Mouse (Mus musculus) CH12.LX (cell line): ENCODE results near the gene Moap1. TPM values are rescaled to one million over a fixed set of nuclear protein-coding genes. Genes with fewer than 3 reads are reported as not detected.

Source experiments
- DNase-seq: peaks from one replicate; pipeline ENCODE4 v3.0.0-alpha.2; 2013; ENCODE audit errors: extremely low read depth
- H3K27ac ChIP-seq: 2 replicates; pipeline ENCODE4 v1.5.1; 2012; ENCODE audit warnings: low read depth, mild to moderate bottlenecking, control low read depth, moderate library complexity; ENCODE audit not compliant: insufficient read depth
- H3K27me3 ChIP-seq: replicated peaks from 2 replicates; pipeline ENCODE3; 2012; ENCODE audit warnings: inconsistent platforms
- H3K36me3 ChIP-seq, 2 experiments: replicated peaks in 1 of 2; 2 replicates each; pipeline versions ENCODE3 to v1.6.1; 2012; ENCODE audit warnings: inconsistent platforms in 1 of 2, low read length in 1 of 2, mild to moderate bottlenecking in 1 of 2, mixed read lengths in 1 of 2, moderate library complexity in 1 of 2; ENCODE audit not compliant: control insufficient read depth in 1 of 2, insufficient read depth in 1 of 2
- H3K4me1 ChIP-seq, 2 experiments: 2 replicates each; pipeline ENCODE4 v1.6.1; 2012; ENCODE audit warnings: inconsistent platforms in 1 of 2, moderate library complexity in 1 of 2; ENCODE audit not compliant: insufficient read depth in 2 of 2, control insufficient read depth in 1 of 2
- H3K4me2 ChIP-seq: 2 replicates; pipeline ENCODE4 v1.6.1; 2012; ENCODE audit warnings: low read depth, mild to moderate bottlenecking, control low read depth; ENCODE audit not compliant: poor library complexity, insufficient read depth, severe bottlenecking
- H3K4me3 ChIP-seq, 3 experiments: fragments of 150-350 bp in 1 of 3; sonication (generic) in 1 of 3; replicated peaks in 1 of 3; 2 replicates each; pipeline versions ENCODE3 to v1.5.1; 2011 to 2012; ENCODE audit warnings: low read depth in 2 of 3, low read length in 2 of 3, mild to moderate bottlenecking in 2 of 3, moderate library complexity in 2 of 3, control low read depth in 1 of 3, improper control_type of control experiment in 1 of 3, inconsistent platforms in 1 of 3, mixed read lengths in 1 of 3; ENCODE audit not compliant: poor library complexity in 1 of 3
- H3K79me2 ChIP-seq: replicated peaks from 2 replicates; pipeline ENCODE4 v1.6.1; 2012; ENCODE audit warnings: mild to moderate bottlenecking, moderate library complexity; ENCODE audit not compliant: control insufficient read depth, poor library complexity, insufficient read depth, severe bottlenecking; ENCODE audit errors: extremely low read depth
- H3K9ac ChIP-seq: 2 replicates; pipeline ENCODE4 v1.6.1; 2012; ENCODE audit warnings: low read depth, mild to moderate bottlenecking, control low read depth, moderate library complexity; ENCODE audit not compliant: insufficient read depth
- H3K9me3 ChIP-seq: replicated peaks from 2 replicates; pipeline ENCODE3; 2012; ENCODE audit warnings: low read length, inconsistent platforms, mixed read lengths
- BHLHE40 ChIP-seq: IDR thresholded peaks from 2 replicates; pipeline ENCODE4 v1.6.1; 2011; ENCODE audit warnings: mild to moderate bottlenecking, low read depth, low read length, improper control_type of control experiment
- CHD1 ChIP-seq: IDR thresholded peaks from 2 replicates; pipeline ENCODE4 v1.6.1; 2012; ENCODE audit warnings: low read depth, low read length, improper control_type of control experiment, inconsistent platforms
- CHD2 ChIP-seq: IDR thresholded peaks from 2 replicates; pipeline ENCODE4 v1.6.1; 2011; ENCODE audit warnings: low read length, improper control_type of control experiment
- CTCF ChIP-seq, 2 experiments: IDR thresholded peaks in 1 of 2; conservative IDR thresholded peaks in 1 of 2; 2 replicates each; pipeline ENCODE4 v1.5.1; 2011 to 2012; ENCODE audit warnings: low read depth in 2 of 2, low read length in 2 of 2, improper control_type of control experiment in 1 of 2, inconsistent platforms in 1 of 2, mild to moderate bottlenecking in 1 of 2, moderate library complexity in 1 of 2
- E2F4 ChIP-seq: IDR thresholded peaks from 2 replicates; pipeline ENCODE4 v1.6.1; 2011; ENCODE audit warnings: low read depth, low read length, improper control_type of control experiment; ENCODE audit not compliant: insufficient replicate concordance
- ELF1 ChIP-seq: IDR thresholded peaks from 2 replicates; pipeline ENCODE4 v1.6.1; 2014; ENCODE audit warnings: low read depth, mild to moderate bottlenecking, inconsistent platforms, low read length, improper control_type of control experiment
- GABPA ChIP-seq: IDR thresholded peaks from 2 replicates; pipeline ENCODE4 v1.6.1; 2012; ENCODE audit warnings: low read depth, low read length, improper control_type of control experiment, inconsistent platforms; ENCODE audit not compliant: insufficient replicate concordance
- HCFC1 ChIP-seq: IDR thresholded peaks from 2 replicates; pipeline ENCODE4 v1.6.1; 2012; ENCODE audit warnings: low read depth, mild to moderate bottlenecking, inconsistent platforms, low read length, improper control_type of control experiment
- IRF4 ChIP-seq: IDR thresholded peaks from 2 replicates; pipeline ENCODE4 v1.6.1; 2014; ENCODE audit warnings: low read depth, mild to moderate bottlenecking, inconsistent platforms, low read length, improper control_type of control experiment
- JUND ChIP-seq: conservative IDR thresholded peaks from 2 replicates; pipeline ENCODE4 v1.6.1; 2011; ENCODE audit warnings: low read depth, low read length, improper control_type of control experiment
- KAT2A ChIP-seq: IDR thresholded peaks from 2 replicates; pipeline ENCODE4 v1.6.1; 2012; ENCODE audit warnings: low read length, improper control_type of control experiment, inconsistent platforms; ENCODE audit not compliant: insufficient replicate concordance
- MAX ChIP-seq: IDR thresholded peaks from 2 replicates; pipeline ENCODE4 v1.6.1; 2011; ENCODE audit warnings: low read length, improper control_type of control experiment
- MXI1 ChIP-seq: IDR thresholded peaks from 2 replicates; pipeline ENCODE4 v1.6.1; 2011; ENCODE audit warnings: mild to moderate bottlenecking, low read depth, low read length, improper control_type of control experiment
- MYC ChIP-seq: IDR thresholded peaks from 2 replicates; pipeline ENCODE4 v1.6.1; 2011; ENCODE audit warnings: low read depth, mild to moderate bottlenecking, improper control_type of control experiment, low read length
- NRF1 ChIP-seq: IDR thresholded peaks from 2 replicates; pipeline ENCODE4 v1.6.1; 2014; ENCODE audit warnings: low read depth, mild to moderate bottlenecking, inconsistent platforms, low read length, improper control_type of control experiment, moderate library complexity
- RAD21 ChIP-seq: IDR thresholded peaks from 2 replicates; pipeline ENCODE4 v1.6.1; 2011; ENCODE audit warnings: low read depth, mild to moderate bottlenecking, low read length, improper control_type of control experiment, moderate library complexity
- RCOR1 ChIP-seq: conservative IDR thresholded peaks from 2 replicates; pipeline ENCODE4 v1.6.1; 2012; ENCODE audit warnings: low read depth, mild to moderate bottlenecking, inconsistent platforms, low read length, improper control_type of control experiment
- SIN3A ChIP-seq: IDR thresholded peaks from 2 replicates; pipeline ENCODE4 v1.6.1; 2012; ENCODE audit warnings: low read length, improper control_type of control experiment, inconsistent platforms
- SMC3 ChIP-seq: IDR thresholded peaks from 2 replicates; pipeline ENCODE4 v1.6.1; 2011; ENCODE audit warnings: low read depth, low read length, improper control_type of control experiment
- TCF12 ChIP-seq: IDR thresholded peaks from 2 replicates; pipeline ENCODE4 v1.6.1; 2014; ENCODE audit warnings: low read depth, mild to moderate bottlenecking, inconsistent platforms, low read length, improper control_type of control experiment
- UBTF ChIP-seq: IDR thresholded peaks from 2 replicates; pipeline ENCODE4 v1.6.1; 2012; ENCODE audit warnings: low read depth, mild to moderate bottlenecking, inconsistent platforms, low read length, improper control_type of control experiment, moderate library complexity
- USF1 ChIP-seq: IDR thresholded peaks from 2 replicates; pipeline ENCODE4 v1.6.1; 2014; ENCODE audit warnings: low read depth, mild to moderate bottlenecking, inconsistent platforms, low read length, improper control_type of control experiment
- ZNF384 ChIP-seq: IDR thresholded peaks from 2 replicates; pipeline ENCODE4 v1.6.1; 2012; ENCODE audit warnings: low read depth, low read length, improper control_type of control experiment, inconsistent platforms
- dilution Hi-C: fragments of 300-500 bp; cut with MboI; formaldehyde crosslinking; loops from 2 replicates; pipeline ENCODE4 v1.14.3; 2020; ENCODE audit warnings: low sequenced_read_pairs; ENCODE audit not compliant: extremely low pct_unique_long_range_greater_than_20kb, extremely low pct_ligation_motif_present
- in situ Hi-C: fragments of 300-500 bp; cut with MboI; formaldehyde crosslinking; loops from 3 replicates; pipeline ENCODE4 v1.14.3; 2019; ENCODE audit warnings: low sequenced_read_pairs, low pct_ligation_motif_present, low pct_unique_long_range_greater_than_20kb, mixed read lengths
- polyA plus RNA-seq: library from polyadenylated mRNA; unstranded; fragments of >175 nt; gene quantifications from 2 replicates; pipeline ENCODE4 v1.2.1, GENCODE M21; 2012; ENCODE audit warnings: low read depth; ENCODE audit not compliant: insufficient read length
- total RNA-seq, 2 experiments: library from RNA; depleted of rRNA; stranded (reverse); fragments of 300-350 nt in 1 of 2; fragments of >200 nt in 1 of 2; gene quantifications; 2 replicates each; pipeline ENCODE4 v1.2.3; 2012 to 2014

The Moap1 gene
- total and polyA plus RNA-seq, 3 experiments, result 5.5 to 7.1 (median 6.1) TPM

GRCm38 (mm10) chr12:102776035-102776434, 32.6 kb upstream of the Moap1 start:
- in situ Hi-C loops, result no loop called here

DNA sequence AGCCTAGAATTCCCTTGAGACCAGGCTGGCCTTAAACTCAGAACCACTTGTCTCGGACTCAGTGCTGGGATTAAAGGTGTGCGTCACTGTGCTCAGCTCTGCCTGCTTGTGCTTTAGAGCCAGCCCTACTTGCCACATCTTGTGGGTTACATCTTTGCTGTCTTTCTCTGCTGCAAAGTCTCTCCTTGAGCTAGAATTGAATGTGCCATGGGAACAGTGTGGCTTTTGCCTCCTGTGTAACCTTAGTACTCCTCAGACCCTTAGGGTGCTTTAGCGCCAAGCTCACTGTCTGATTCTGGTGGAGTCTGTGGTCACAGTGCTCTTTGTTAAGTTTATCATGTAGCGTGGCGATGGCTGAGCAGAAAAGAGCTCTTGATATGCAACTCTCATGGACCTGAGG, 29.2 kb upstream of the Moap1 start:
- Histone ChIP-seq H3K36me3 (peaks cover 78 to 95% of the 10 kb centered on the region in 2 experiments), H3K79me2 (no peaks in the 10 kb centered on the region), H3K4me1 (peaks cover 0 to 4% of the 10 kb centered on the region in 2 experiments; a peak in 2 of 4 replicates), H3K4me3 (no peak overlapping the region), H3K27me3 (no peaks in the 10 kb centered on the region), H3K9ac (no peak overlapping the region), H3K27ac (no peak overlapping the region), H3K4me2 (no peak overlapping the region), H3K9me3 (peaks cover 2% of the 10 kb centered on the region)
- TF ChIP-seq RAD21, result no peak
- TF ChIP-seq TCF12, result no peak
- TF ChIP-seq BHLHE40, result no peak
- TF ChIP-seq NRF1, result no peak
- TF ChIP-seq E2F4, result no peak
- TF ChIP-seq ZNF384, result no peak
- TF ChIP-seq UBTF, result no peak
- TF ChIP-seq MXI1, result no peak
- no peak for TF ChIP-seq HCFC1
- no peak for TF ChIP-seq CTCF (conservative IDR thresholded peaks at IDR 0.05 in 1 of 2, IDR thresholded peaks at IDR 0.05 in 1 of 2; ENCODE audit: low read depth in 2 of 2, low read length in 2 of 2)
- DNase-seq, result no peak
- in situ Hi-C loops (no loop called here), dilution Hi-C loops (no loop called here)

More at GRCm38 (mm10) chr12:102776035-102776434, 32.6 kb upstream of the Moap1 start:
- no peak overlapping the region for H3K4me3 ChIP-seq
- peaks cover 0 to 4% of the 10 kb centered on the region in 2 experiments; a peak in 2 of 4 replicates for H3K4me1 ChIP-seq
- H3K79me2 ChIP-seq, result no peaks in the 10 kb centered on the region
- no peak overlapping the region for H3K9ac ChIP-seq
- H3K4me2 ChIP-seq, result no peak overlapping the region
- no peaks in the 10 kb centered on the region for H3K27me3 ChIP-seq
- peaks cover 57 to 79% of the 10 kb centered on the region in 2 experiments for H3K36me3 ChIP-seq
- DNase-seq, result no peak
- dilution Hi-C loops, result no loop called here
- peaks cover 2% of the 10 kb centered on the region for H3K9me3 ChIP-seq
- TF ChIP-seq CHD1 (no peak), SMC3 (no peak), MXI1 (no peak), IRF4 (no peak), CHD2 (no peak), NRF1 (no peak), ELF1 (no peak), MYC (no peak), USF1 (no peak), RCOR1 (no peak), UBTF (no peak), MAX (no peak), JUND (no peak), RAD21 (no peak), KAT2A (no peak), GABPA (no peak), SIN3A (no peak), HCFC1 (no peak)
- no peak overlapping the region for H3K27ac ChIP-seq
